Mouse (Mus musculus) brain, embryonic 14.5 days (tissue): Measurements from ENCODE around the gene Bora.

ENCODE experiments used
- CTCF ChIP-seq: fragments of 200-500 bp; IDR thresholded peaks from 2 replicates; pipeline ENCODE4 v1.5.1; 2012; ENCODE audit warnings: inconsistent platforms, mild to moderate bottlenecking, moderate library complexity, borderline replicate concordance; ENCODE audit not compliant: insufficient read depth, insufficient read length; ENCODE audit errors: extremely low read depth
- POLR2A ChIP-seq: fragments of 200-500 bp; IDR thresholded peaks from 2 replicates; pipeline ENCODE4 v1.6.1; 2012; ENCODE audit warnings: mild to moderate bottlenecking, inconsistent platforms, borderline replicate concordance; ENCODE audit not compliant: poor library complexity, insufficient read depth, insufficient read length, severe bottlenecking; ENCODE audit errors: extremely low read depth

DNA sequence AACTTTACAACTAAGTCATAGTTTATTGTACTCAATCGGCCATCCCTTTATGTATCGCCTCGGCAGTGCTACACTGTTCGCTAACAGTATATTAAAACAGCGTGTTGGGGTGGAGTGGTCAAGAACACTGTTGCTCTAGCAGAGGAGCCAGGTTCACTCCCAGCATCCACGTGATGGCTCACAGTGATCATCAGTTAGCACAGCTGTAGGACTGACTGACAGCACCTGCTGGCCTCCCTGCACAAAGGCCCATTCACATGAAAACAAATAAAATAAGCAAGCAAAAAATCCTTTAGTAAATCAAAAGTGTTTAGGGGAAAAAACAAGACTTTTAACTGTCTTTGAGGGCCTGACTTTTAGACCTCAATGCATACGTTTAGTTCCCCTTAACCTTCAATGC, 42.9 kb downstream of the Bora start:
- no peak for TF ChIP-seq CTCF
- TF ChIP-seq POLR2A, result no peak
